Mouse (Mus musculus) myocyte (in vitro differentiated cells): ENCODE measurements around the gene Bud23.

Experiments
- E2F4 ChIP-seq: IDR thresholded peaks from one replicate; pipeline ENCODE4 v1.6.1; 2011; ENCODE audit warnings: mild to moderate bottlenecking, control low read depth, moderate library complexity; ENCODE audit not compliant: insufficient read depth
- MAX ChIP-seq: IDR thresholded peaks from one replicate; pipeline ENCODE4 v1.6.1; 2011; ENCODE audit warnings: low read depth, mild to moderate bottlenecking, control low read depth
- POLR2A ChIP-seq: IDR thresholded peaks from one replicate; pipeline ENCODE4 v1.6.1; 2011; ENCODE audit warnings: low read depth, mild to moderate bottlenecking, control low read depth, moderate library complexity; ENCODE audit not compliant: insufficient read length
- POLR2AphosphoS2 ChIP-seq: IDR thresholded peaks from one replicate; pipeline ENCODE4 v1.6.1; 2011; ENCODE audit warnings: low read depth, control low read depth; ENCODE audit not compliant: insufficient read length
- USF1 ChIP-seq: IDR thresholded peaks from one replicate; pipeline ENCODE4 v1.6.1; 2011; ENCODE audit warnings: low read depth, mild to moderate bottlenecking, control low read depth, moderate library complexity

- no peak for TF ChIP-seq POLR2A
- no peak for TF ChIP-seq MAX
- TF ChIP-seq USF1, result no peak
- no peak for TF ChIP-seq E2F4
- no peak for TF ChIP-seq POLR2AphosphoS2
Measured at GRCm38 (mm10) chr5:135048539-135048938, 16.2 kb downstream of the Bud23 start.
